Mouse (Mus musculus) adrenal gland, postnatal 10 days (tissue): ENCODE data around the gene Wdpcp. TPM values are rescaled to one million over a fixed set of nuclear protein-coding genes. Genes with fewer than 3 reads are reported as not detected.

ENCODE experiments used
- DNase-seq: peaks from one replicate; pipeline ENCODE4 v3.0.0; 2021; ENCODE audit warnings: mixed read lengths
- microRNA-seq: library from miRNA; unstranded; fragments of <30 nt; microRNA quantifications from one replicate; pipeline ENCODE4 v1.2.0, GENCODE M21; 2021
- total RNA-seq, 2 experiments: library from RNA; stranded (reverse); gene quantifications; 2 replicates each; pipeline ENCODE4 v1.2.3; 2021

The Wdpcp gene
- total RNA-seq, 2 experiments from 2014 or later = 6.9 to 9.9 TPM

- DNase-seq = no peak
Observed at GRCm38 (mm10) chr11:21749487-21749886, 177.5 kb downstream of the Wdpcp start.

GRCm38 (mm10) chr11:21763201-21763600, 191.2 kb downstream of the Wdpcp start:
- no peak for DNase-seq

GRCm38 (mm10) chr11:21788831-21789230, 216.8 kb downstream of the Wdpcp start:
- no peak for DNase-seq

- peak; percentile 32 for DNase-seq
Observed at GRCm38 (mm10) chr11:21824941-21825340, 252.9 kb downstream of the Wdpcp start.

DNA sequence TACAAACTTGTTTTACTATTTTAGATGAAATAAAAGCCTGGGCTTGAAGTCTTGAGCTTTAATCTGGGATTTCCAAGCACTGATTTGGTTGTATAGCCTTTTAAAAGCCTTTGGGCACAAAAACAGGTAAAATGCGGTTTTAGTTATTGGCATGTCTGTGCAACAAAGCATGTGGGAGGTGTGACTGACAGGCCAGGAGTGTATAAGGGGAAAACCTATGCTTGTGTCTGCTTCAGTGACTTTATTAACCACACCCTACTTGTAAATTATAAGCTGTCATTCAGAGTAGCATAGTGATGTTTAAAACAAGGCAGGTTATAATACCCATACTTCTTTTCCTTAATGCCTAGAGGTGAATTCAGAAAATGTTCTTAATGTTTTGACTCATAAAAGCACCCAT, 254.5 kb downstream of the Wdpcp start:
- no peak for DNase-seq

- no peak for DNase-seq
Observed at GRCm38 (mm10) chr11:21847040-21847439, 275.0 kb downstream of the Wdpcp start.

DNA sequence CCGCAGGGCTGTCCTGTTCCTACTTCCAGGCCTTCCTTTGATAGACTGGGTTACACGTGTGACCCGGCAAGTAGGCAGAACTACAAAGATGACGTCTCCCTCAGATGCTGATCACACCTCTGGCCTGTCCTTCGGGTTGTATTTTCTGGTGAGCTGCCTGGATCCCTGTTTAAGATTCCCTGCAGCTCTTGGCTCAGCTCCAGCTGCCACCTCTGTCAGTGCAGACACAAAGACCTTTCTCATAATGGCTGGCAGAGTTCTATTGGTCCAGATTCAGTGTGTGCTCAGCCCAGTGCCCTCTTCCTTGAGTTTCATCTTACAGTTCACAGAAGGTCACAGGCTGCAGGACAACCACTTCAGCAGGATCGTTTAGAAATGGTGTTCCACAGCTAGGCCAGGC, 292.0 kb downstream of the Wdpcp start:
- DNase-seq = peak; percentile 20

DNA sequence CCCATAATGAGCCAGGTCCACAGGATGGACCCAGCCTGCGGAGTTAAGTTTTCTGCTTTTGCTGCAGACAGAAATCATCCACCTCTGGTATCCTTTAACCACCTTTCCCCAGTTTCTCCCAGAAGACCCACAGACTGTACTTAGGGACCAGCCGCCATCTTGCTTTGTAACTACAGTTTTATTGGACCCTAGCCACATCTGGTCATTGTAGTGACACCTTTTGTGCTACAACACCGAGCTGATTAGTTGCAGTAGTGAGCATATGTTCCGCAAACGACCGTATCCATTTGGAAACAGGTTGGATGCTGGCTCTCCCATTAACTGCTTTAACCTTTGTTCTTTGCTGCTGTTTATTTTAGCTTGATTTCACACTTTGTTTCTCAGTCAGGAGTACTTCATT, 292.5 kb downstream of the Wdpcp start:
- DNase-seq = no peak

- DNase-seq = no peak
Observed at GRCm38 (mm10) chr11:21868675-21869074, 296.6 kb downstream of the Wdpcp start.

- DNase-seq = no peak
Observed at GRCm38 (mm10) chr11:21870863-21871262, 298.8 kb downstream of the Wdpcp start.

- no peak for DNase-seq
Observed at GRCm38 (mm10) chr11:21871728-21872127, 299.7 kb downstream of the Wdpcp start.

DNA sequence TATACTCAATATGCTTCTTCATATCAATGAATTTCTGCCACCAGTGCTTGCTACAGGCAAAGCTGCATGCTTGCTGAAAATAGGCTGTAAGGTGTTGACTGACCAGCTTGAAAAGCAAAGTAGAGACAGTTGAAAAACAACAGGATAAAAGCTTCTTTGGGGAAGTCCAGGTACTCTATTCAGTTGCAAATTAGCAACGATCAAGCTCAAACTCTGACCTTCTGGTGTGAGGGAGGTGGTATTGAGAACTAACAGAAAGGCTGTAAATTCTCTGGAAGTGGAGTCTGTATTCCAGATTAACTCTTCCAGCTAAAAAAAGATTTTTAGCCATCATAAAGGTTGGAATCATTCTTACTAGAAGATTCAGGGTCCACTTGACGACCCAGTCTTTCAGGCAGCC, 303.0 kb downstream of the Wdpcp start:
- DNase-seq = no peak

DNA sequence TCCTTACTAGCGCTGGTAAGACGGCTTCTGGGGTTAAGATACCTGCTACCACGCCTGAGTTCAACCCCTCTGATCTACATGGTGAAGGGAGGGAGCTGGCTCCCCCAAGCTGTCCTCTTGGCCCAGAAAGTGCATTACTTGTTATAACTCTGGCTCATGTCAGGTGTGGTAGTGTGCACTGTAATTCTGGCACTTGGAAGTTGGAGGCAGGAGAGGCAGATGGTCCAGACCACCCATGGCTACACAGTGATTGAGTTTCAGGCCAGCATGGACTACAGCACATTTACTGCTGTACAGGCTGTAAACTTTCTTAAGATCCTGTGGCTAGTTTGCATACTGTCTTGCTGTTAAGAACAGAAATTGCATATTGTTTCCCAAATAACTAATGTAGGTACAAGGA, 322.7 kb downstream of the Wdpcp start:
- no peak for DNase-seq

- DNase-seq = no peak
Observed at GRCm38 (mm10) chr11:21922531-21922930, 350.5 kb downstream of the Wdpcp start.

Small RNA genes lying within 50 kb of the gene (microRNA-seq; reads per million reads assigned to microRNA genes)
- gene Gm22990 = not detected

Other genes starting within 250 kb of the Wdpcp start
- gene Ugp2, start 201.0 kb upstream of the Wdpcp start, total RNA-seq = 100 to 1,000 TPM; 104 to 105 TPM
- 100 to 1,000 TPM; 587 to 703 TPM for gene Mdh1, start 132 bp downstream of the Wdpcp start, total RNA-seq